Mouse (Mus musculus): ENCODE measurements at regions not wholly inside any gene's neighbourhood (a gene's known extent, or its start where the extent isn't known, plus 50 kb on each side); places are given as distances from the start of the nearest gene placed in this dataset.

GRCm38 (mm10) chr17:81169118-81169517 lies 104.2 kb upstream of the Thumpd2 start:
- Histone ChIP-seq H3K9ac (no peak overlapping the region), H3K27me3 (ENCODE audit: control insufficient read depth, insufficient read depth, low read length) (no peaks in the 10 kb centered on the region), H3K4me3 (replicated peaks; ENCODE audit: low read length) (no peak overlapping the region), H3K4me2 (replicated peaks) (no peak overlapping the region), H3K36me3 (replicated peaks; ENCODE audit: control insufficient read depth, insufficient read depth) (no peaks in the 10 kb centered on the region), H3K9me3 (ENCODE audit: control insufficient read depth, low read length) (no peaks in the 10 kb centered on the region), H3K27ac (no peak overlapping the region), H3K4me1 (replicated peaks; ENCODE audit: control insufficient read depth, insufficient read depth, low read length) (no peaks in the 10 kb centered on the region)
- DNase-seq (ENCODE audit: low spot score) (no peak), ATAC-seq (ENCODE audit: low FRiP score) (no peak)
- 82% methylated on average over 5 of the region's 5 CpGs for WGBS

GRCm38 (mm10) chr17:81150730-81151129 lies 85.8 kb upstream of the Thumpd2 start:
- Histone ChIP-seq H3K9me3 (ENCODE audit: control insufficient read depth, low read length) (no peaks in the 10 kb centered on the region), H3K4me2 (replicated peaks) (no peak overlapping the region), H3K4me3 (replicated peaks; ENCODE audit: low read length) (no peak overlapping the region), H3K9ac (no peak overlapping the region), H3K27me3 (ENCODE audit: control insufficient read depth, insufficient read depth, low read length) (no peaks in the 10 kb centered on the region), H3K27ac (no peak overlapping the region), H3K4me1 (replicated peaks; ENCODE audit: control insufficient read depth, insufficient read depth, low read length) (no peaks in the 10 kb centered on the region), H3K36me3 (replicated peaks; ENCODE audit: control insufficient read depth, insufficient read depth) (no peaks in the 10 kb centered on the region)
- DNase-seq (ENCODE audit: low spot score): no peak
- WGBS: 84% methylated on average over 4 of the region's 4 CpGs
- no peak for ATAC-seq (ENCODE audit: low FRiP score)

GRCm38 (mm10) chr17:81134702-81135101 lies 69.8 kb upstream of the Thumpd2 start:
- Histone ChIP-seq H3K4me3 (replicated peaks; ENCODE audit: low read length) (no peak overlapping the region), H3K9ac (no peak overlapping the region), H3K4me2 (replicated peaks) (no peak overlapping the region), H3K36me3 (replicated peaks; ENCODE audit: control insufficient read depth, insufficient read depth) (no peaks in the 10 kb centered on the region), H3K4me1 (replicated peaks; ENCODE audit: control insufficient read depth, insufficient read depth, low read length) (no peaks in the 10 kb centered on the region), H3K9me3 (ENCODE audit: control insufficient read depth, low read length) (no peaks in the 10 kb centered on the region), H3K27ac (no peak overlapping the region), H3K27me3 (ENCODE audit: control insufficient read depth, insufficient read depth, low read length) (no peaks in the 10 kb centered on the region)
- WGBS: 87% methylated on average over 6 of the region's 6 CpGs
- DNase-seq (ENCODE audit: low spot score): no peak
- no peak for ATAC-seq (ENCODE audit: low FRiP score)

DNA sequence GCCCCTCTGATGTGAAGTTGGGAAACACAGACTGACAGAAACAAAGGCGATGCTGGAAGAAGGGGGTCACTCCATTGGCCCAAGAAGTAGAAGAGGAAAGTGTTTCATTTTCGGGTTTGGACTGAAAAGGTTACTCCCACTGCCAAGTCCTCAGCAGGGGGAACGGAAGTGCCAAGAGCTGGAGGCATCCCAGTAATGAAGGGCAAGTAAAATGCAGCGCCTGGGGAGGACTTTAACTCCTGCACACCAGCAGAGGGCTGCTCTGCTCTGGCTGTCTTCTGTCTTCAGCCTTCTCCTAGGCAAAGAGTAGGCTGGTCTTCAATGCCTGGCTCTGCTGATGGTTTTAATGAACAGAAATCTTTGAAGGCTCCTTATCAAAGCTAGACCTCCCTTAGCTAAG lies 68.3 kb upstream of the Thumpd2 start:
- no peak overlapping the region for H3K9ac ChIP-seq
- H3K4me3 ChIP-seq (replicated peaks; ENCODE audit: low read length): no peak overlapping the region
- H3K4me2 ChIP-seq (replicated peaks): no peak overlapping the region
- ATAC-seq (ENCODE audit: low FRiP score): no peak
- no peak overlapping the region for H3K27ac ChIP-seq
- no peaks in the 10 kb centered on the region for H3K27me3 ChIP-seq (ENCODE audit: control insufficient read depth, insufficient read depth, low read length)
- no peaks in the 10 kb centered on the region for H3K4me1 ChIP-seq (replicated peaks; ENCODE audit: control insufficient read depth, insufficient read depth, low read length)
- H3K36me3 ChIP-seq (replicated peaks; ENCODE audit: control insufficient read depth, insufficient read depth): no peaks in the 10 kb centered on the region
- no peaks in the 10 kb centered on the region for H3K9me3 ChIP-seq (ENCODE audit: control insufficient read depth, low read length)
- DNase-seq (ENCODE audit: low spot score): peak; percentile 38
- 65% methylated on average over 4 of the region's 4 CpGs for WGBS
